Mouse (Mus musculus): ENCODE measurements around the gene Zfp609.

Zfp609 gene

DNA sequence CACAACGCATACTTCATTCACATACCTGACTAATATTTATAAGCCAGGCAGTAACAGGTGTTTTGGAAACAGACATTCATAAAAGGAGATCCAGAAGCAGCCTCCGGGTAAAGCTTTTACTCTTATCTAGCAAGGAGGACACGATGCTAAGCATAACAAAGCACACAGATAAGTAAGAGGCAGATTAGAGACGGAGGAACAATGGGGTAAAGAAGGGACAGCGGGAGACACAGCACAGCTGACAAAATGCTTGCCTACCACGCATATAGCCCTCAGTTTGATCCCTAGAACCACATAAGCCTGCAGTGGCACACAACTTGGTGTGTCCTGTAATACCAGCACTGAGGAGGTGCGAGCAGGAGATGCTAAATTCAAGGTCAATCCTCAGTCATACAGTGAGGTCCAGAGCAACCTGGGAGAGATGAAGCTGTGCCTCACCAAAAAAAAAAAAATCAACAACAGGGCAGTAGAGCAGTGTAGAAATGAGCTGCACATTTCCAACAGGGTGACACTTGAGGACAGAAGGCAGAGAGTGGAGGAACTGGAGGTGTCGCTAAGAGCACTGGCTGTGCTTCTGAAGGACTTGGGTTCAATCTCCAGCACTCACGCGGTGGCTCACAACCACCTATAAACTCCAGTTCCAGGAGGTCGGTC is 56.2 kb downstream of the Zfp609 start:
- no peak for DNase-seq (ENCODE audit: low read depth, low spot score)

- DNase-seq (ENCODE audit: low read depth, low spot score) = no peak
Observed at GRCm38 (mm10) chr9:65762728-65763127, 64.6 kb downstream of the Zfp609 start.

DNA sequence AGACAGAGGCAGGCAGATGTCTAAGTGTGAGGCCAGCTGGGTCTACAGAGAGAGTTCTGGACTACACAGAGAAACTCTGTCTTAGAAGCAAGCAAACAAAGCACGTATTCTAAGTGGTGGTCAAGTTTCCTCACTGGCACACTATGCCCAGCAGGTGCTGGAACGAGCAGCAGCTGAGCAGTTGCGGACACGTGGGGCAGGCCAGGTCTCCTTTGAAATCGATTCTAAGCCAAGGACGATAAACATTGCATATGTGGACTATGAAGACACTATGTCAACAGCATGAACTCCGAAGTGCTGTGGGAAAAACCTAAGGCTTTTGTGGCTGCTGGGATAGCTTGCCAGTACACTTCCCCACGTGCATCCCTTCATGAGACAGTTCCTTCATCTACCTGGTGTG is 67.4 kb downstream of the Zfp609 start:
- no peak for DNase-seq (ENCODE audit: low read depth, low spot score)

- peak; percentile 39 for DNase-seq (ENCODE audit: low read depth, low spot score)
Observed at GRCm38 (mm10) chr9:65759256-65759655, 68.1 kb downstream of the Zfp609 start.

DNA sequence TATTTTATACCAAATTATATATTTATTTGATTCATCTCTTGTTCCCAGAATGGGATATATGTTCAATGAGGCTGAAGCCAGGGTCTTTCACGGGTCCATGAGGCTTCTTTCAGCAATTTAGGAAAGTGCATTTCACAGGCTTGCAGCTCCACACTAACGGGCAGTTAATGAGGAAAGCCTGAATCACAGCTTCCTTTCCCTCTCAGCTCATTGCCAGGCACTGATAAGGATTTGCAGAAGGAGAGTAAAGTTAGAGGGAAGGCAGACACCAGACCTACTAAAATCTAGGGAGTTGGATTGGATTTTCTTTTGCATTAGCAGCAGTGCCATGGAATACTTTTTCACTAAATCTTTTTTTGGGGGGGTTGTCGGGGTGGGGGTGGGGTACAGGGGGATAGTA is 69.5 kb downstream of the Zfp609 start:
- no peak for DNase-seq (ENCODE audit: low read depth, low spot score)

- DNase-seq (ENCODE audit: low read depth, low spot score) = no peak
Observed at GRCm38 (mm10) chr9:65755673-65756375, 71.5 kb downstream of the Zfp609 start.

DNA sequence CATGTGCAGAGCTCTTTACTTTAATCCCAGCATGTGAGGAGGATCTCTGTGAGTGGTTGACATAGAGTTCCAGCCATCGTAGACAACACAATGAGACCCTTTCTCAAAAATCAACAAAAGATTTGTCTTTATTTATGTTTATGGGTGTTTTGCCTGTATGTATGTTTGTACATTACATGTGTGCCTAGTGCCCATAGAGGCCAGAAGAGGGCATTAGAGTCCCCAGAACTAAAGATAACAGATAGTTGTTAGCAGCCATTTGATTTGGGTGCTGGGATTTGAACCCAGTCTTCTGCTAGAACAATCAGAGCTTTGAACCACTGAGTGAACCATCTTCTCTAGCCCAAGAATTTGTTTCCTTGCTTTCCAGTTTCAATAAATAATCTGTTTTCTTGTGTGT is 72.2 kb downstream of the Zfp609 start:
- DNase-seq (ENCODE audit: low read depth, low spot score) = no peak

DNA sequence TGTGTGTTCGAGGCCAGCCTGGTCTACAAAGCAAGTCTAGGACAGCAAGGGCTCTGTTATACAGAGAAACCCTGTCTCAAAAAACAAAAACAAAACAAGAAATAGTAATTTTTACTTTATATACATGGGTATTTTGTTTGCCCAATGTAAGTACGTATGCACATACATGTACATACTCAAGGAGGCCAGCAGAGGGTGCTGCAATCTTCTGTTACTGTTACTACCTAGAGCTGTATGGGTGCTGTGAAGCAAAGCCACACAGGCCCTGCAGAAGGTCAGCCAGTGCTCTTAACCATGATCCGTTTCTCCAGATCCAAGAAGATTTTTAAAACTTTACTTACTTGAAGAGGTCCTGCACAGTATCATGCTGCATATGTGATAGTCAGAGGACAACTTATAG is 74.7 kb downstream of the Zfp609 start:
- DNase-seq (ENCODE audit: low read depth, low spot score) = no peak

DNA sequence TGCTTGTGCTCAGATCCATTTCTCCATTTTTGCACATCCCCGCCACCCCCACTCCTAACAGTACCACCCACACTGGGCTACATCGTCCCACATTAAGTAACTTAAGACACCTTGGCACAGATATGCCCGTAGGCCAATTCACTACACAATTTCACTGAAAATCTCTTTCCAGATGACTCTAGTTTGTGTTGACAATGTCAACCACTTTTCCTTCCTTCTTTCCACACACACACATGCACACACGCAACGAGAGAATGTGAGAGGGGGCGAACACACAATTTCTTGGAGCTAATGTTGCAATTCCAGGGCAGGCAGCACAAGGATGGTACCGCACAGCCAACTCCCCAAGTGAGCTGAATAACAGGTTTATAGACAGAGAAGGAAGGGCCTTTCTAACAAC is 75.5 kb downstream of the Zfp609 start:
- DNase-seq (ENCODE audit: low read depth, low spot score) = no peak

- DNase-seq (ENCODE audit: low read depth, low spot score) = no peak
Observed at GRCm38 (mm10) chr9:65748102-65748501, 79.3 kb downstream of the Zfp609 start.

DNA sequence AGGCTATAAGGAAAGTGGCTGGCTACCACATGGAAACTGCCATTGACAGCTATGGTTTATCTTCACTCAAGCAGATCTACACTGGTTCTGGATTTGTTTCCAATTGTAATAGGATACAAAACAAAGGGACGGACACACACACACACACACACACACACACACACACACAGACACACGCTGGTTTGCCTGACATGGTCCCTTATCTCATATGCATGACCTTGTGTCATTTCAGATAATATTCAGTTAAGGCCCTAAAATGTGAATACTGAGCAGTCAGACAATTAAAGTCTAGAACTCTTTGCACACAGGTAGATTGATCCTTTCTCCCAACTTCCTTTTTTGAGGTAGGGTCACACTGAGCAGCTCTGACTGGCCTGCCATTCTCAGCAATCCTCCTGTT is 80.9 kb downstream of the Zfp609 start:
- DNase-seq (ENCODE audit: low read depth, low spot score) = no peak

DNA sequence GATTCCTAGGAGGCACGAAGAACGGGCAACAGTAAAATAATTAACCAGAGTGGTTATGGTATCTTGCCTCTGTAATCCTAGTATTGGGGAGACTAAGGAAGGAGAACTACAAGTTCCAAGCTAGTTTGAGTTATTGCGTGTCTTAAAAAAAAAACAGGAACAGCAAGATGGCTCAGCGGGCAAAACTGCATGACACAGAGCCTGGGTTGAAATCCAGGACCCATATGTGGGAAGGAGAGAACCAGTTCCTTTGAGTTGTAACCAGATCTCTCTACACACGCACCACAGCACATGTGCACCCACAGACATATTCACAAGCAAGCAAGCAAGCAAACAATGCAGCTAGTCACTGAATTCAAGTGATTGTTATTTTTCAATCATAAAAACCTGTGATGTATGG is 81.9 kb downstream of the Zfp609 start:
- DNase-seq (ENCODE audit: low read depth, low spot score) = no peak

GRCm38 (mm10) chr9:65744171-65745082 is 82.9 kb downstream of the Zfp609 start:
- peak; percentile 72 for DNase-seq (ENCODE audit: low read depth, low spot score)

GRCm38 (mm10) chr9:65743809-65744170 is 83.6 kb downstream of the Zfp609 start:
- DNase-seq (ENCODE audit: low read depth, low spot score) = no peak

- no peak for DNase-seq (ENCODE audit: low read depth, low spot score)
Observed at GRCm38 (mm10) chr9:65743322-65743721, 84.0 kb downstream of the Zfp609 start.

GRCm38 (mm10) chr9:65742777-65743176 is 84.6 kb downstream of the Zfp609 start:
- DNase-seq (ENCODE audit: low read depth, low spot score) = no peak

- no peak for DNase-seq (ENCODE audit: low read depth, low spot score)
Observed at GRCm38 (mm10) chr9:65741066-65741852, 86.1 kb downstream of the Zfp609 start.

- DNase-seq (ENCODE audit: low read depth, low spot score) = no peak
Observed at GRCm38 (mm10) chr9:65734931-65735330, 92.4 kb downstream of the Zfp609 start.

GRCm38 (mm10) chr9:65728588-65728987 is 98.8 kb downstream of the Zfp609 start:
- DNase-seq (ENCODE audit: low read depth, low spot score) = no peak

- DNase-seq (ENCODE audit: low read depth, low spot score) = no peak
Observed at GRCm38 (mm10) chr9:65727491-65727890, 99.9 kb downstream of the Zfp609 start.

DNA sequence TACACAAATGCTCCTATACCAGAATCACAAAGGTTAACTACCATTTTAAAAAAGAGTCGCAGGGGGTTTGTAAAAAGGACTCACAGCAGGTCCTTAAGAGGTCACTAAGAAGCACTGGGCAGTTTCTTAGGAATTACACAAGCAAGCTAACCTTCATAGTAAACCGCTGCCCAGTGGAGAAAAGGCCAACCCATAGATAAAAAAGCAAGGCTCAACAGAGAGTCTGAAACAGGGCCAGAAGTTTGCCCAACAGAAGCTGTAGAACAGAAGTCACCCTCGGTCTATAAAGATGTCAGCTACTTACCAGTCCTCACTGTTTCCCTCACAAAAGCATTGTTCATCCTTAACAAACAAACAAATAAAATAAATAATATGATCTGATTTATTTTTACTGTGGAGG is 100.9 kb downstream of the Zfp609 start:
- no peak for DNase-seq (ENCODE audit: low read depth, low spot score)

DNA sequence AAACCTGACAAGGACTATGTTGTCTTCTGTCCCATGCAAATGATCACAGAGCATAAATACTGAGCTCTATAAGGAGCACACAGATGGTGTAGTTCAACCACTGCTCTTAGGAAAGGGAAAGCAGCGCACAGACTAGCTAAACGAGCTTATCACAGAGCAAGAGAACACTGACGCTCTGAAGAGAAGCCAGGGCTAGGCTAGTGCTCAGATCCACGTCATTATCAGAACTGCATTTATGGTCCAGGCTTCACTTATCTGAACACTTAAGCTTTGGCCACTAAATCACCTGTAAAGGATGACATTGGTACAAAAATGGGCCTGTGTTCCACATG is 102.1 kb downstream of the Zfp609 start:
- no peak for DNase-seq (ENCODE audit: low read depth, low spot score)
